Mouse (Mus musculus) ES-Bruce4 (cell line): ENCODE results near the gene Chfr. TPM values are rescaled to one million over a fixed set of nuclear protein-coding genes. Genes with fewer than 3 reads are reported as not detected.

Experiments used
- H3K27ac ChIP-seq: 2 replicates; pipeline ENCODE4 v1.5.1; 2012; ENCODE audit warnings: low read length, inconsistent platforms; ENCODE audit not compliant: insufficient read depth
- H3K27me3 ChIP-seq: 2 replicates; pipeline ENCODE4 v1.6.1; 2012; ENCODE audit warnings: mild to moderate bottlenecking, low read length, inconsistent platforms; ENCODE audit not compliant: control insufficient read depth, poor library complexity, insufficient read depth, severe bottlenecking
- H3K36me3 ChIP-seq: 2 replicates; pipeline ENCODE4 v1.6.1; 2012; ENCODE audit warnings: inconsistent platforms, mild to moderate bottlenecking, low read length, moderate library complexity; ENCODE audit not compliant: control insufficient read depth, poor library complexity, insufficient read depth, severe bottlenecking
- H3K4me1 ChIP-seq: one replicate; pipeline ENCODE4 v1.8.1; 2011; ENCODE audit warnings: low read length; ENCODE audit not compliant: control insufficient read depth, insufficient read depth
- H3K4me3 ChIP-seq: 2 replicates; pipeline ENCODE4 v1.5.1; 2011; ENCODE audit warnings: low read depth, mild to moderate bottlenecking, low read length
- H3K9ac ChIP-seq: 2 replicates; pipeline ENCODE4 v1.6.1; 2012; ENCODE audit warnings: low read depth, mild to moderate bottlenecking, inconsistent platforms; ENCODE audit not compliant: poor library complexity, severe bottlenecking
- H3K9me3 ChIP-seq: replicated peaks from 2 replicates; pipeline ENCODE4 v1.6.1; 2012; ENCODE audit warnings: mild to moderate bottlenecking, low read length, inconsistent platforms; ENCODE audit not compliant: control insufficient read depth, poor library complexity, insufficient read depth, severe bottlenecking
- CTCF ChIP-seq: IDR thresholded peaks from one replicate; pipeline ENCODE4 v1.8.1; 2011; ENCODE audit warnings: low read depth, low read length
- EP300 ChIP-seq: IDR thresholded peaks from 2 replicates; pipeline ENCODE4 v1.6.1; 2011; ENCODE audit warnings: low read depth, low read length; ENCODE audit not compliant: insufficient read depth
- POLR2A ChIP-seq: IDR thresholded peaks from one replicate; pipeline ENCODE4 v1.8.1; 2011; ENCODE audit warnings: low read length; ENCODE audit not compliant: insufficient read depth
- polyA plus RNA-seq: library from polyadenylated mRNA; stranded (reverse); fragments of >200 nt; gene quantifications from 2 replicates; pipeline ENCODE4 v1.2.4, GENCODE M21; 2011; ENCODE audit warnings: low read depth; ENCODE audit not compliant: missing spikeins, insufficient read depth, insufficient read length

Chfr gene
- polyA plus RNA-seq = 62.5 and 63.6 TPM in 2 replicates

DNA sequence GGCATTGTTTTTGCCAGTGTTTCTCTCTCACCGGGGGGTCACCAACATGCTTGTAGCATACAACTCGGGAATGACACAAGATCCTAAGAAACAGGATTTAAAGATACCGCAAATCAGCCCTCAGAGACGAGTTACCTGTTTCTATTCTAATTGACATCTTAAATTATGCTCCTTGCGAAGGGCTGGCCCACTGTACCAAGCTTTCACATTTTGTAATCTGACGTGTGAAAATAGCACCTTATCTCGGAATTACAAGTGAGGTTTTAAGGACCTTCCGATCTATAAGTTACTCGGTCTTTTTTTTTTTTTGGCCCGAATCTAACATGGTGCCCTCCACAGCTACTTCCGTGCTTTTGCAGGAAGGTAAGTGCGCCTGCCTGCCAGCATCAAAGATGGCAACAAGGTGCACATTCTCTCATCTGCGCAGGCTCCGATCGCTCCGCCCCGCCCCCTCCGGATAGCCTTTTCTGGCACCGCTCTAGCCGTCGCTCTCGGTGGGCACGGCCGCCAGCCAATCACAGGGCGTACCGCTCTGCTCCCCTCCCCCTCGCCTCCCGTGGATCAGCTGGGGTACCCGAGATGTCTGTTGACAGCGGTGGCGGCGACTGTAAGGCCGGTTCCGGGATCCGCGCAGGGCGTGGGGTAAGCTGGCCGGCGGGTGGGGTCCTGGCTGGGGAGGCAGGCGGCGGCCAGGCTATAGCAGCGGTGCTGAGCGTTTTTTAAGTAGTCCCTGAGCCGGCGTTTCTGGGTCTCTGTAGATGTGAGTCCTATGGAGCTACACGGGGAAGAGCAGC, at the start of gene Chfr:
TSS of gene Chfr (plus strand) at position 550 of the 794 bp plus-strand sequence.
- Histone ChIP-seq H3K27ac (peak within 1 kb of the TSS; percentile 82), H3K36me3 (peaks cover 3% of the 10 kb centered on the region; the same call in 1 of the 2 replicates), H3K9me3 (peaks cover 24% of the 10 kb centered on the region), H3K27me3 (no peaks in the 10 kb centered on the region), H3K9ac (peak within 1 kb of the TSS; percentile 78), H3K4me1 (no peaks in the 10 kb centered on the region), H3K4me3 (peak within 1 kb of the TSS; percentile 96)
- no peak for TF ChIP-seq CTCF
- TF ChIP-seq POLR2A = peak; percentile 18
- TF ChIP-seq EP300 = peak; percentile 63; the same call in 1 of the 2 replicates

DNA sequence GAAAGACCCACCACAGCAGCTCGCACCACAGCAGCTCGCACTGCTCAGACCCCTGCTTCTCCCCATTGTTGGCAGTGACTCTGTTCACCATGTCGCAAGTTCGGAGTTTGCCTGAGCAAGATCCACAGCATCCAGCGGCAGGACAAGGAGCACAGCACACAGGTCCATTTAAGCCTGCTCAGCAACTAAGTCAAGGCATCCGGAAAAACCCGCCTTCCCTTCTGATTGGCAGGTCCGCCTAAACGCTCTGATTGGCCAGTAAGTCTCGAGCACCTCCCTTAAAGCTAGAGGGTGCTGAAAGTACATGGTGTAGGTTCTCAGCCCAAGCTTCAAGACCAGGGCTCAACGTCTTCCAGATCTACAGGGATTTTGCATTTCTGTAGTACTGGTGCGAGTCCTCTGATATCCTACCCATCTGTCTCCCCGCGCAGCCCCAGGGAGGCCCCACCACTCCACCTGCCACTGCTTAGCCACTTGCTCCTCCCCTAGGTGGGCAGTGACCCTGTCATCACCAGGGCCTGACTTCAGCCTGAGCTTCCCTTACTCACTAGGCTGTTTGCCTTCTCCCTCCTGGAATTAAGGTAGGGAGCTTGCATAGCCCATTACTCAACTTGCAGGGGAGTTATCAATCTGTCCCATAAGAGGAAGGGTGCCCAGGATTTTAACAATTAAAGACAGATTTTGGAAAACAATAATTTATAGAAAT, 49.3 kb upstream of the Chfr start:
- H3K4me1 ChIP-seq = no peaks in the 10 kb centered on the region
- TF ChIP-seq CTCF = no peak
- peak; percentile 91 for TF ChIP-seq POLR2A
- no peak for TF ChIP-seq EP300
- 0 out of 2 replicates have a peak overlapping the region, but pooled peaks have one; percentile 16 for H3K9ac ChIP-seq
- H3K27ac ChIP-seq = peak overlapping the region; percentile 20
- H3K9me3 ChIP-seq = no peaks in the 10 kb centered on the region
- H3K27me3 ChIP-seq = no peaks in the 10 kb centered on the region
- peak overlapping the region; percentile 84 for H3K4me3 ChIP-seq
- H3K36me3 ChIP-seq = no peaks in the 10 kb centered on the region

DNA sequence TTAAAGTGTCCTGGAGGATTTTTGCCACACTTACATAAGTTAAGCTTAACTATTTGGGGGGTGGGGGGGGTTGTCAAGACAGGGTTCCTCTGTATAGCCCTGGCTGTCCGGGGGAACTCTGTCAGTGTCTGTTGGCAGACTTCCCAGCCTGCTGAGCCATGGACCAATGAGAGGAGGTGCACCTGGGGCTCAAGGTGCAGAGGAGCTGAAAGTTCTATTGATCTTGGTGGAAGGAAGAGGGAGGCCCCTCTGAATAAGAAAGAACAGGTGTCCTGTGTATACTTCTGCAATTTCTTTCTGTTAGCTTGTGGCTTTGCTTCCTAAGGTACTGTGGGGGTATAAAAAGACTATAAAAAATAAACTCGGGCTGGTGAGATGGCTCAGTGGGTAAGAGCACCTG, 44.1 kb upstream of the Chfr start:
- Histone ChIP-seq H3K9me3 (no peaks in the 10 kb centered on the region), H3K27ac (no peak overlapping the region), H3K9ac (no peak overlapping the region), H3K4me1 (no peaks in the 10 kb centered on the region), H3K4me3 (no peak overlapping the region), H3K36me3 (no peaks in the 10 kb centered on the region), H3K27me3 (no peaks in the 10 kb centered on the region)
- TF ChIP-seq CTCF (no peak), EP300 (no peak), POLR2A (no peak)

DNA sequence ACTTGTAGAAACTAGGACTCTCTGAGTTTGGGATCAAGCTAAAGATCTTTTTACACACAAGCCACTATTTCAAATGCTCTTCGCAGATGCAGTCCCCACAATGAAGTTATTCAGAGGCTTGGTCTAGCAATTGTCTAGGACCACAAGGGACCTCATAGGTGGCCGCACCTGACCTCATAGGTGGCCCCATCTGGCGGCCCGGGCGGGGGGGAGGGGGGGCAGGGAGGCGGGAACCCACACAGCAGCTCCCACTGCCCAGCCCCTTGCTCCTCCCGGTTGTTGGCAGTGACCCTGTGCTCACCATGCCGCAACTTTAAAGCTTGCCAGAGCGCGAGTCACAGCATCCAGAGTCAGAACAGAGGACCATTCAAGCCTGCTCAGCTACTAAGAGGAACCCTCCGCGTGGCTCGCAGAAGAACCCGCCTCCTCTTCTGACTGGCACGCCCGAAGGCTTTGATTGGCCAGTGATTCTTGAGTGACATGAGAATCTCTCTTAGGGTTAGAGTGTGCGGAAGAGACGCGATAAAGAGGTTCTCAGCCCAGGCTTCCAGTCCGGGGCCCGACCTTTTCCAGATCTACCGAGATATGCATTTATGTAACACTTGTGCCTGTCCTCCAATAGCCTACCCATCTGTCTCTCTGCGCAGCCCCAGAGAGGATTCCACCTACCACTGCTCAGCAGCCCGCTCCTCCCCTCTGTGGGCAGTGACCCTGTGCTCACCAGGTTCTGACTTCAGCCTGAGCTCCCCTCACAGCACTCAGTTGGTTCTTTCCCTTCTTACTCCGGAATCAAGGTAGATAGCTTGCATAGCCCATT, 41.4 kb upstream of the Chfr start, which contains the start of gene Gm35315:
TSS of gene Gm35315 (minus strand) at position 391 of the 817 bp plus-strand sequence.
- TF ChIP-seq POLR2A (peak; percentile 88), EP300 (no peak; the same call in 1 of the 2 replicates)
- Histone ChIP-seq H3K27ac (peak within 1 kb of the TSS; percentile 71), H3K9me3 (no peaks in the 10 kb centered on the region), H3K9ac (peak within 1 kb of the TSS; percentile 87), H3K36me3 (no peaks in the 10 kb centered on the region), H3K4me1 (peaks cover 5% of the 10 kb centered on the region), H3K4me3 (peak within 1 kb of the TSS; percentile 94), H3K27me3 (no peaks in the 10 kb centered on the region)

DNA sequence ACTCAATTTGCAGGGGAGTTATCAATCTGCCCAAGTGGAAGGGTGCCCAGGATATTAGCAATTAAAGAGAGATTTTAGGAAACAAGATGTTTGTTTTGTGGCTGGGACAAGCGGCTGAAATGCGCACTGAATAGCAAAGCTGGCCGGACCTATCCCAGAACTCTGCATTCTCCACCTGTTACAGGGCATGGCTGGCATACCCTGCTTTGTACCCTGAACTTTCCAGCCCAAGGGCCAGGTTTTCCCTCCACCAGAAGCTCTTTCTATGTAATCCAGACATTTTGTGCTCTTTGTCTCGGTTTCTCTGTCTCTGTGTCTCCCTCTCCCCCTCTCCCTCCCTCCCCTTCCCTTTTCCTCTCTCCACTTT, 40.8 kb upstream of the Chfr start:
- Histone ChIP-seq H3K9ac (peak overlapping the region; percentile 87), H3K36me3 (no peaks in the 10 kb centered on the region), H3K4me1 (peaks cover 5% of the 10 kb centered on the region), H3K27ac (peak overlapping the region; percentile 71), H3K9me3 (no peaks in the 10 kb centered on the region), H3K27me3 (no peaks in the 10 kb centered on the region), H3K4me3 (peak overlapping the region; percentile 94)
- no peak for TF ChIP-seq CTCF
- no peak for TF ChIP-seq POLR2A
- no peak for TF ChIP-seq EP300
